25 mouse cellular contexts compared by ENCODE assay signal in genomic region chr3:6137374-6137773, GRCm38 (mm10).
DNase-seq lines count a peak whose midpoint lies in the region; ATAC-seq and TF ChIP-seq lines count a peak whose summit lies in the region.
"Had no signal": no experiment of that assay in that cellular context is flagged by ENCODE, and none has a peak within 500 bp of the region (broad histone marks: within the 10 kb centered on the region; RNA-seq: fewer than 3 reads in every experiment).

No protein-coding gene starts in this region.

- H3K4me3 ChIP-seq in embryonic facial prominence, embryonic 12.5 days: no peak overlapping the region
- H3K4me3 ChIP-seq in embryonic facial prominence, embryonic 10.5 days: no peak overlapping the region
- no peak overlapping the region for H3K4me3 ChIP-seq in kidney, embryonic 15.5 days (replicated peaks)
- 0 out of 2 replicates have a peak overlapping the region, but pooled peaks have one; percentile 1 for H3K4me3 ChIP-seq in ES-Bruce4 (ENCODE audit: low read depth, low read length)
- no peak overlapping the region for H3K4me3 ChIP-seq in liver, postnatal 0 days (ENCODE audit: low read depth, low read length)
- H3K4me3 ChIP-seq: erythroblast, embryonic 14.5 days; forebrain, embryonic 15.5 days; limb, embryonic 15.5 days; lung, embryonic 15.5 days; neural tube, embryonic 15.5 days had no signal

- no peak for TF ChIP-seq EP300 in ES-Bruce4 (IDR thresholded peaks at IDR 0.05; ENCODE audit: insufficient read depth, low read depth, low read length)
- no peak for TF ChIP-seq EP300 in liver, postnatal 0 days (IDR thresholded peaks at IDR 0.05; ENCODE audit: low read depth)

- TF ChIP-seq CTCF in ES-Bruce4 (IDR thresholded peaks at IDR 0.05; ENCODE audit: low read depth, low read length): no peak
- no peak for TF ChIP-seq CTCF in liver, postnatal 0 days (IDR thresholded peaks at IDR 0.05; ENCODE audit: low read depth)

- no peak overlapping the region for H3K9ac ChIP-seq in embryonic facial prominence, embryonic 12.5 days
- no peak overlapping the region for H3K9ac ChIP-seq in kidney, embryonic 15.5 days
- no peak overlapping the region for H3K9ac ChIP-seq in ES-Bruce4 (ENCODE audit: low read depth, poor library complexity, severe bottlenecking)
- no peak overlapping the region for H3K9ac ChIP-seq in liver, postnatal 0 days (replicated peaks)
- H3K9ac ChIP-seq: forebrain, embryonic 15.5 days; limb, embryonic 15.5 days; liver, embryonic 14.5 days; lung, embryonic 15.5 days; neural tube, embryonic 15.5 days had no signal

- H3K36me3 ChIP-seq in embryonic facial prominence, embryonic 12.5 days: no peaks in the 10 kb centered on the region
- no peaks in the 10 kb centered on the region for H3K36me3 ChIP-seq in embryonic facial prominence, embryonic 10.5 days (replicated peaks)
- H3K36me3 ChIP-seq in kidney, embryonic 15.5 days: no peaks in the 10 kb centered on the region
- no peaks in the 10 kb centered on the region for H3K36me3 ChIP-seq in ES-Bruce4 (ENCODE audit: control insufficient read depth, insufficient read depth, low read length, poor library complexity, severe bottlenecking)
- H3K36me3 ChIP-seq in liver, postnatal 0 days (replicated peaks; ENCODE audit: insufficient read depth, low read length): no peaks in the 10 kb centered on the region
- H3K36me3 ChIP-seq: forebrain, embryonic 15.5 days; limb, embryonic 15.5 days; lung, embryonic 15.5 days; neural tube, embryonic 15.5 days had no signal

- intact Hi-C loops in heart, postnatal 14 days (cut with DNase I): no loop called here

- no peak for DNase-seq in embryonic facial prominence, embryonic 10.5 days (ENCODE audit: low spot score)
- no peak for DNase-seq in kidney, adult 9 months
- no peak for DNase-seq in liver, postnatal 0 days
- no peak for DNase-seq in heart, postnatal 14 days
- DNase-seq: adrenal gland, postnatal 36 days; cerebellum, adult 11 months; cerebellum, postnatal 10 days; gastrocnemius, postnatal 25 days; kidney, adult 11 months; kidney, postnatal 14 days; left cerebral cortex, postnatal 4 days; lung, postnatal 36 days; right cerebral cortex, adult 18-20 months; right cerebral cortex, postnatal 4 days; thymus, postnatal 14 days had no signal

- H3K4me2 ChIP-seq in embryonic facial prominence, embryonic 12.5 days (replicated peaks): no peak overlapping the region
- no peak overlapping the region for H3K4me2 ChIP-seq in kidney, embryonic 15.5 days
- H3K4me2 ChIP-seq in liver, postnatal 0 days (ENCODE audit: low read depth, low read length): no peak overlapping the region
- H3K4me2 ChIP-seq: forebrain, embryonic 15.5 days; limb, embryonic 15.5 days; lung, embryonic 15.5 days; neural tube, embryonic 15.5 days had no signal

- 95% methylated on average over 17 of the region's 17 CpGs for WGBS in embryonic facial prominence, embryonic 12.5 days
- WGBS in embryonic facial prominence, embryonic 10.5 days: 95% methylated on average over 17 of the region's 17 CpGs
- 94% methylated on average over 17 of the region's 17 CpGs for WGBS in kidney, embryonic 15.5 days
- WGBS in liver, postnatal 0 days (ENCODE audit: insufficient replicate concordance): 83% methylated on average over 16 of the region's 17 CpGs

- H3K4me1 ChIP-seq in embryonic facial prominence, embryonic 12.5 days: no peaks in the 10 kb centered on the region
- no peaks in the 10 kb centered on the region for H3K4me1 ChIP-seq in embryonic facial prominence, embryonic 10.5 days
- H3K4me1 ChIP-seq in kidney, embryonic 15.5 days: no peaks in the 10 kb centered on the region
- no peaks in the 10 kb centered on the region for H3K4me1 ChIP-seq in ES-Bruce4 (ENCODE audit: control insufficient read depth, insufficient read depth, low read length)
- H3K4me1 ChIP-seq in liver, postnatal 0 days (ENCODE audit: insufficient read depth): no peaks in the 10 kb centered on the region
- H3K4me1 ChIP-seq: forebrain, embryonic 15.5 days; limb, embryonic 15.5 days; lung, embryonic 15.5 days; neural tube, embryonic 15.5 days had no signal

- no peaks in the 10 kb centered on the region for H3K27me3 ChIP-seq in embryonic facial prominence, embryonic 12.5 days
- H3K27me3 ChIP-seq in embryonic facial prominence, embryonic 10.5 days (replicated peaks; ENCODE audit: low read depth, poor library complexity, severe bottlenecking): no peaks in the 10 kb centered on the region
- no peaks in the 10 kb centered on the region for H3K27me3 ChIP-seq in kidney, embryonic 15.5 days
- no peaks in the 10 kb centered on the region for H3K27me3 ChIP-seq in ES-Bruce4 (ENCODE audit: control insufficient read depth, insufficient read depth, low read length, poor library complexity, severe bottlenecking)
- no peaks in the 10 kb centered on the region for H3K27me3 ChIP-seq in liver, postnatal 0 days (ENCODE audit: insufficient read depth, low read length)
- H3K27me3 ChIP-seq: forebrain, embryonic 15.5 days; limb, embryonic 15.5 days; lung, embryonic 15.5 days; neural tube, embryonic 15.5 days had no signal

- H3K9me3 ChIP-seq in embryonic facial prominence, embryonic 12.5 days: peaks cover 10% of the 10 kb centered on the region; the same call in 1 of the 2 replicates
- H3K9me3 ChIP-seq in embryonic facial prominence, embryonic 10.5 days: peaks cover 16% of the 10 kb centered on the region
- H3K9me3 ChIP-seq in kidney, embryonic 15.5 days (replicated peaks): no peaks in the 10 kb centered on the region
- H3K9me3 ChIP-seq in ES-Bruce4 (replicated peaks; ENCODE audit: control insufficient read depth, insufficient read depth, low read length, poor library complexity, severe bottlenecking): peaks cover 5% of the 10 kb centered on the region; the same call in 1 of the 2 replicates
- H3K9me3 ChIP-seq in liver, postnatal 0 days (ENCODE audit: low read length): no peaks in the 10 kb centered on the region
- H3K9me3 ChIP-seq: forebrain, embryonic 15.5 days; limb, embryonic 15.5 days; lung, embryonic 15.5 days had no signal

- TF ChIP-seq POLR2A in ES-Bruce4 (IDR thresholded peaks at IDR 0.05; ENCODE audit: insufficient read depth, low read length): no peak

- H3K27ac ChIP-seq in embryonic facial prominence, embryonic 12.5 days: no peak overlapping the region
- no peak overlapping the region for H3K27ac ChIP-seq in embryonic facial prominence, embryonic 10.5 days (replicated peaks)
- no peak overlapping the region for H3K27ac ChIP-seq in kidney, embryonic 15.5 days
- H3K27ac ChIP-seq in ES-Bruce4 (ENCODE audit: insufficient read depth, low read length): no peak overlapping the region
- H3K27ac ChIP-seq in liver, postnatal 0 days (ENCODE audit: low read depth): no peak overlapping the region
- H3K27ac ChIP-seq: forebrain, embryonic 15.5 days; limb, embryonic 15.5 days; liver, embryonic 14.5 days; lung, embryonic 15.5 days; neural tube, embryonic 15.5 days had no signal

- ATAC-seq in embryonic facial prominence, embryonic 12.5 days (ENCODE audit: insufficient number of reproducible peaks, insufficient read depth, low FRiP score, low TSS enrichment): peak; percentile 56; the same call in 1 of the 2 replicates
- 0 out of 2 replicates have a peak, but pooled peaks have one; percentile 25 for ATAC-seq in kidney, embryonic 15.5 days (replicated peaks; ENCODE audit: low FRiP score)
- 0 out of 2 replicates have a peak, but pooled peaks have one; percentile 18 for ATAC-seq in megakaryocyte, adult 5-6 weeks (ENCODE audit: poor library complexity, severe bottlenecking)
- no peak for ATAC-seq in liver, postnatal 0 days
- ATAC-seq: forebrain, embryonic 15.5 days had no signal
